Mouse (Mus musculus): ENCODE results near the gene Zfpm1. TPM values are rescaled to one million over a fixed set of nuclear protein-coding genes. Genes with fewer than 3 reads are reported as not detected.

Zfpm1 gene
- polyA plus RNA-seq, 1 experiment from 2014 or later, result 2.8 TPM

GRCm38 (mm10) chr8:122276308-122276707 is 5.6 kb upstream of the Zfpm1 start:
- no peak overlapping the region for H3K9ac ChIP-seq
- 0 out of 2 replicates have a peak, but pooled peaks cover 3% of the 10 kb centered on the region for H3K27me3 ChIP-seq
- H3K4me1 ChIP-seq, result peaks cover 28% of the 10 kb centered on the region
- no peaks in the 10 kb centered on the region for H3K9me3 ChIP-seq
- 92% methylated on average over 5 of the region's 5 CpGs for WGBS
- no peak overlapping the region for H3K4me3 ChIP-seq
- H3K27ac ChIP-seq, result no peak overlapping the region
- no peaks in the 10 kb centered on the region for H3K36me3 ChIP-seq
- no peak overlapping the region for H3K4me2 ChIP-seq (replicated peaks)
- no peak for ATAC-seq (ENCODE audit: insufficient number of reproducible peaks, insufficient read depth, low FRiP score, low TSS enrichment)

GRCm38 (mm10) chr8:122277204-122277995 is 4.5 kb upstream of the Zfpm1 start:
- Histone ChIP-seq H3K9ac (no peak overlapping the region), H3K4me2 (replicated peaks) (no peak overlapping the region), H3K4me1 (peaks cover 29% of the 10 kb centered on the region), H3K9me3 (no peaks in the 10 kb centered on the region), H3K4me3 (no peak overlapping the region), H3K36me3 (no peaks in the 10 kb centered on the region), H3K27me3 (peaks cover under 1% of the 10 kb centered on the region; the same call in 1 of the 2 replicates), H3K27ac (no peak overlapping the region)
- ATAC-seq (ENCODE audit: insufficient number of reproducible peaks, insufficient read depth, low FRiP score, low TSS enrichment), result no peak
- 74% methylated on average over 18 of the region's 18 CpGs for WGBS

DNA sequence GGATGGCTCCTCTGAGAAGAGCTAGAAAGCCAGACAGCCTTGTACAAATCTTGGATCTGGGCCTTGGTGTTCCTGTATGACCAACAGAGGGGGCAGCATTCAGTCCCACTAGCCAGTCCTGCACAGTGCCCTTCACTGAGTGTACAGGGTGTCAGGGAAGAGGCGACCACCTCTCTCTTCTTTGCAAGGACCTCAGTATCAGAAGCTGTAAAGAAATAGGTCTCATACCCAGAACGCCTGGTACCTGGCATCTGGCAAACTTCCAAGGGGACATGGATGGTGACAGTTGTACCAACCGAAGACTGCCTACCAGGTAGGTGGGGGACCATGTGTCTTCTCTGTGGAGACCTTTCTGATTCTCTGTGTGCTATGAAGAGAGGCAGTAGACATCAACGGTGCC is 1.8 kb upstream of the Zfpm1 start:
- Histone ChIP-seq H3K36me3 (no peaks in the 10 kb centered on the region), H3K4me2 (replicated peaks) (no peak overlapping the region), H3K4me1 (peaks cover 40% of the 10 kb centered on the region), H3K27me3 (peaks cover 25% of the 10 kb centered on the region), H3K9ac (no peak overlapping the region), H3K9me3 (no peaks in the 10 kb centered on the region), H3K4me3 (no peak overlapping the region), H3K27ac (no peak overlapping the region)
- ATAC-seq (ENCODE audit: insufficient number of reproducible peaks, insufficient read depth, low FRiP score, low TSS enrichment), result no peak
- WGBS, result 67% methylated on average over 4 of the region's 4 CpGs

GRCm38 (mm10) chr8:122280588-122281316 is 1.2 kb upstream of the Zfpm1 start:
- Histone ChIP-seq H3K9ac (peak overlapping the region; percentile 24; the same call in 1 of the 2 replicates), H3K4me1 (peaks cover 45% of the 10 kb centered on the region), H3K27me3 (peaks cover 31% of the 10 kb centered on the region)

GRCm38 (mm10) chr8:122281317-122282034 is 465 bp upstream of the Zfpm1 start:
- Histone ChIP-seq H3K4me1 (peaks cover 47% of the 10 kb centered on the region), H3K36me3 (no peaks in the 10 kb centered on the region), H3K27ac (peak overlapping the region; percentile 69), H3K4me2 (replicated peaks) (peak overlapping the region; percentile 97), H3K27me3 (peaks cover 33% of the 10 kb centered on the region), H3K4me3 (peak overlapping the region; percentile 63), H3K9ac (peak overlapping the region; percentile 24), H3K9me3 (no peaks in the 10 kb centered on the region)
- ATAC-seq (ENCODE audit: insufficient number of reproducible peaks, insufficient read depth, low FRiP score, low TSS enrichment), result peak; percentile 86
- WGBS, result under 1% methylated on average over 47 of the region's 47 CpGs

More at GRCm38 (mm10) chr8:122280588-122281316, 1.2 kb upstream of the Zfpm1 start:
- H3K4me3 ChIP-seq, result peak overlapping the region; percentile 63
- 5% methylated on average over 20 of the region's 20 CpGs for WGBS
- H3K9me3 ChIP-seq, result no peaks in the 10 kb centered on the region
- peak overlapping the region; percentile 97 for H3K4me2 ChIP-seq (replicated peaks)
- ATAC-seq (ENCODE audit: insufficient number of reproducible peaks, insufficient read depth, low FRiP score, low TSS enrichment), result peak; percentile 30
- H3K36me3 ChIP-seq, result no peaks in the 10 kb centered on the region
- H3K27ac ChIP-seq, result peak overlapping the region; percentile 69

DNA sequence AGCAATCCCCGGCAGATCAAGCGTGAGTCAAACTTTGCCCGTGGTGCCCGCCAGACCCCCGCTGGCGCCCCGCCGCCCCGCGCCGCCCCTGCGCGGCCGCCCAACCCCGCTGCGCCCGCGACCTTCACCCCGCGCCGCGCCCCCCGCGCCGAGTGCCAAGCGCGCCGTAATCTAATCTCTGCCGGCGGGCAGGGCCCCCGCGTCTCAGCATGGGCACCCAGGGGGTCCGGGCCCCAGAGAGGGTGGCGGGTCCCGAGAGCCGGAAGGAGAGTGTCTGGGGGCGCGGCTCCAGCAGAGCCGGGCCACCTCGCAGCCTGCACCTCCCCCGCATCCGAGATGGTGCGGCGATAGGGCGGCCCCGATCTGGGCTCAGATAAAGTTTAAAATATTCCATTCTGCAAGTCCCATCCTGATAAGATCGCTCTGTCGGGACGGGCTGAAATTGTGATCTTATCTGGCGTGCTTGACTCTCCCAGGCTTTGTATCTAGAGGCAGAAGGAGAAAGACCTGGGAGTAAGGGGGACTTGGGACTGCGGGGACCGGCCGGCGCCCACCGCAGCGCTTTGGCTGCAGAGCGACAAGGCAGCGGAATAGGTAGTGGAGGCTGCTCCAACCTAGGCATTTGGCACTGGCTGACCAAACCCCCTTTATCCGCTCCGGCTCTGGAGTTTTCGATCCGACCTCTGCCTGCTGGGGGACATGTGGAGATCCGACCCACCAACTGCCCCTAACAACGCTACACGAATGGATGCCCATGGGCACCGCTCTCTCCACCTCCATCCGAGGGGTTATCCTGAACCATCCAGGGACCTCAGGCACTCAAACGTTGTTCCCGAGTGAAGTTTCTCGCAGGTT is 787 bp downstream of the Zfpm1 start:
- peak overlapping the region; percentile 97 for H3K4me2 ChIP-seq (replicated peaks)
- WGBS, result under 1% methylated on average over 66 of the region's 70 CpGs
- no peaks in the 10 kb centered on the region for H3K9me3 ChIP-seq
- peaks cover 43% of the 10 kb centered on the region for H3K4me1 ChIP-seq
- peak overlapping the region; percentile 43; the same call in 1 of the 2 replicates for H3K27ac ChIP-seq
- H3K27me3 ChIP-seq, result peaks cover 33% of the 10 kb centered on the region
- peak overlapping the region; percentile 63 for H3K4me3 ChIP-seq
- H3K9ac ChIP-seq, result peak overlapping the region; percentile 71
- no peak for ATAC-seq (ENCODE audit: insufficient number of reproducible peaks, insufficient read depth, low FRiP score, low TSS enrichment)
- no peaks in the 10 kb centered on the region for H3K36me3 ChIP-seq

DNA sequence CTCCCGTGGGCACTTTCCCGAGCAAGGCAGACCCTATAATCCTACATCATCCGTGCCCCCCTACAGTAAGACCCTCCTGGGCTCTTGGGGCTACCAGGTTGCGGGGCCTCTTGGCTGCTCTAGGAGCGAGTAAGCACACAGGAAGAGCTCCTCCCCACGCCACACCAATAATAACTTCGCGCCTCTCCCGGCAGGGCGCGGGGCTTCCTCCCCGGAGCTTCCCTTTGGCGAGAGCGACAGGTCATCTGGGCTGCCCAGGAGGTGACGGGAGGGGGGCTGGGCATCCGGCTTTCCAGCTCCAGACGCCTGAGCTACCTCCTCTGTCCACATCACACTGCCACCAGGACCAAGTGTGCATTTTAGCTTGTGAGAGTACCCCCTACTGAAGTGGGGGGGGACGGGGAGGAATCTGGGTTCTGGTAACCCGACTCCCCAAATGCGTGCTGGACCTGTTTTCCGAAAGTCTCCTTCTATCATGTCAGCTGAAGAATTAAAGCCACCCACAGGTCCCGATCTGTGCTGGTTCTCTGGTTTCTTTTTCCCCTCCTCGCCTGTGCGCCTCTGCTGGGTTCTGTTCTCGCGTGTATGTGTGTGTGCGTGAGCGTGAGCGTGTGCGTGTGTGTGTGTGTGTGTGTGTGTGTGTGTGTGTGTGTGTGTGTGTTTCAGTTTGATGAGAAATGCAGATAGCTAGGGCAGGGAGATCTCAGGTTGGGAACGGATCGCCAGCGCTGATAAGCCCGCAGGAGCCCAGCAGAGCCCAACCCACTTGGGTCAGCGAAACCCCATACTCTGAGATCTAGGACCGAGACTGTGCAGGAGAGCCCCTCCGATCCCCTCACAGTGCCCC is 1.6 kb downstream of the Zfpm1 start:
- H3K9me3 ChIP-seq, result no peaks in the 10 kb centered on the region
- peaks cover 33% of the 10 kb centered on the region for H3K27me3 ChIP-seq
- H3K9ac ChIP-seq, result peak overlapping the region; percentile 71
- ATAC-seq (ENCODE audit: insufficient number of reproducible peaks, insufficient read depth, low FRiP score, low TSS enrichment), result no peak
- H3K36me3 ChIP-seq, result no peaks in the 10 kb centered on the region
- peak overlapping the region; percentile 97 for H3K4me2 ChIP-seq (replicated peaks)
- WGBS, result under 1% methylated on average over 37 of the region's 37 CpGs
- peak overlapping the region; percentile 63 for H3K4me3 ChIP-seq
- H3K27ac ChIP-seq, result peak overlapping the region; percentile 43
- H3K4me1 ChIP-seq, result peaks cover 43% of the 10 kb centered on the region

GRCm38 (mm10) chr8:122284203-122284658 is 2.3 kb downstream of the Zfpm1 start:
- Histone ChIP-seq H3K4me1 (peaks cover 43% of the 10 kb centered on the region), H3K36me3 (no peaks in the 10 kb centered on the region), H3K4me3 (peak overlapping the region; percentile 63), H3K9me3 (no peaks in the 10 kb centered on the region), H3K27me3 (peaks cover 33% of the 10 kb centered on the region), H3K27ac (peak overlapping the region; percentile 41), H3K9ac (peak overlapping the region; percentile 71), H3K4me2 (replicated peaks) (peak overlapping the region; percentile 97)
- no peak for ATAC-seq (ENCODE audit: insufficient number of reproducible peaks, insufficient read depth, low FRiP score, low TSS enrichment)
- WGBS, result under 1% methylated on average over 33 of the region's 33 CpGs

DNA sequence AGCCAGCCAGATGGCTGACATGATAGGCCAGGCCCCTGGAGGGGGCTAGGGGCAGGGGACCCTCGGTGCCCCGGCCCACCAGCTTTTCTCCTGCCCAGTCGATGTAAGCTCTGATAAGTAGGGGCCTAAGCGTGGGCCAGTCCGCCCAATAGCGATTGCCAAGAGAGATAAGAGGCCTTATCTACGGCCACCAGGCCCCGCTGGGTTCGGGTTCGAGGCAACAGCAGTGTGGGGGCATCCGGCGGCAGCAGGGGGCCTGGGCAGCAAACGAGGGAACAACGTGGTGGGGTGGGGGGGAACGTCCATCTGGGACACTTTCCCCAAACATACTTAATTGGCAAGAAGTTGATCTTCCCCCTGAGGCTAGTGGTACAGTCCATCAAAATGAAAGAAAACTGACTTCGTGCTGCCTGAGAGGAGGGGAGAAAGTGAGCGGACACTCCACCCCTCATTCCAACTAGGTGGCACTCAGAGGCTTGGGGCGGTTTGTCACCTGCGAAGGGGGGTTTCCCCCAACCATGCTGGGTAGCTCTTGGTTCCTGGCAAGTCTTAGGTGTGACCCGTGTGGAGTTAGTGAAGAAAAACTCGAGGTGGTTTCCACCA is 2.8 kb downstream of the Zfpm1 start:
- WGBS, result 3% methylated on average over 21 of the region's 21 CpGs
- peaks cover 43% of the 10 kb centered on the region for H3K4me1 ChIP-seq

DNA sequence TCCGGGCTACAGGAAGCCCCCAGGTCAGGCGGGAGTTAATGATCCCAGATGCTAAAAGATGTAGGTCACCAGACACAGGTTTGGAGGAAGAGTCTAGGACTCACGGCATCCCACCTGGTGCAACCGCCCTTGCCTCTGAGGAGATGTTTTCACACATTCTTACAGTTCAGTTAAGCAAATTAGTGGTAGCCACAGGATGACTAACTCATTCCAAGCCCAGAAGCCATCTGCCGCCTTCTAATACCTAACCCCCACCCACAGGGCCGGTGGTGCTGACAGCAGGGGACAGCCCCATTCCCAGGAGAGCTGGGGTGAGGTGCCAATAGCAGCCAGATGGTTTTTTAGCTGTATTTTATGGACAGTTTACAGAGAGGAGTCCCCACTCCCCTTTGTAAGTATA is 3.8 kb downstream of the Zfpm1 start:
- Histone ChIP-seq H3K27me3 (peaks cover 33% of the 10 kb centered on the region), H3K36me3 (no peaks in the 10 kb centered on the region), H3K9ac (no peak overlapping the region), H3K9me3 (no peaks in the 10 kb centered on the region), H3K4me1 (peaks cover 37% of the 10 kb centered on the region), H3K27ac (no peak overlapping the region), H3K4me2 (replicated peaks) (no peak overlapping the region), H3K4me3 (no peak overlapping the region)
- 51% methylated on average over 6 of the region's 6 CpGs for WGBS
- ATAC-seq (ENCODE audit: insufficient number of reproducible peaks, insufficient read depth, low FRiP score, low TSS enrichment), result no peak

More for the DNA sequence above, 2.8 kb downstream of the Zfpm1 start:
- Histone ChIP-seq H3K27ac (peak overlapping the region; percentile 41), H3K4me2 (replicated peaks) (peak overlapping the region; percentile 97), H3K36me3 (no peaks in the 10 kb centered on the region), H3K9me3 (no peaks in the 10 kb centered on the region), H3K4me3 (peak overlapping the region; percentile 63), H3K27me3 (peaks cover 33% of the 10 kb centered on the region), H3K9ac (peak overlapping the region; percentile 71; the same call in 1 of the 2 replicates)
- ATAC-seq (ENCODE audit: insufficient number of reproducible peaks, insufficient read depth, low FRiP score, low TSS enrichment), result no peak
